Comparison of ENCODE assay signal across 8 mouse cellular contexts in the genomic region with DNA sequence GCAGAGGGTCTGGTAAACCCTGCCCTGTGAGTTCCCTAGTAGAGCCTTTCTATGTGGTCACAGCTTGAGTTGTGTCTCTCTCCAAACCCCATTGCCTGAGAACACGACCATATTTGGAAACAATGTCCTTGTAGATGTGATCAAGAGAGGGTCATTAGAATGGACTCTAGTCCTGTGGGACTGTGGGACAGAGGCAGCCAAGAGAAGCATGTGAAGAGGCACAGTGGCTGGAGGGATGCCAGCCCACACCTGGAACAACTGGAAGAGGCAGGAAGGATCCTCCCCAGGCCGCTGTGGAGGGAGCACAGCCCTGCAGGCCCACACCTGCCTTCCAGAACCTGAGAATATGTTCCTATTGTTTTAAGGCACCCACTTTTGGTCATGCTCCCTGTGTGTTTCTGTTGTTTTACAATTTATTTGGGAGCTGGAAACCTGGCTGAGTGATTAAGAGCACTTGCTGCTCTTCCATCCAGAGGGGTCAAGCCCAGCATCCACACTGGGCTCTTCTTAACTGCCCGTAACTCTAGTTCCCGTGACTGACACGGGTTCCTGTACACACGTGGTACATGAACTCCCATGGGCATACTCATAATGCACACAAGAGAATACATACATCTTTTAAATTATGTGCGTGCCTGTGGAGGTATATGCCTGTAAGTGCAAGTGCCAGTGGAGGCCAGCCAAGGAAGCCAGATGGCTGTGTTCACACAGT. TPM values are rescaled to one million over a fixed set of nuclear protein-coding genes. Genes with fewer than 3 reads are reported as not detected.
DNase-seq lines count a peak whose midpoint lies in the region; ATAC-seq and TF ChIP-seq lines count a peak whose summit lies in the region.
"Had no signal": no experiment of that assay in that cellular context is flagged by ENCODE, and none has a peak within 500 bp of the region (broad histone marks: within the 10 kb centered on the region; RNA-seq: fewer than 3 reads in every experiment).

No protein-coding gene starts in this region.

- WGBS in kidney, embryonic 15.5 days: 83% methylated on average over 7 of the region's 7 CpGs
- 75% methylated on average over 7 of the region's 7 CpGs for WGBS in limb, embryonic 14.5 days

- no peaks in the 10 kb centered on the region for H3K27me3 ChIP-seq in kidney, embryonic 15.5 days
- no peaks in the 10 kb centered on the region for H3K27me3 ChIP-seq in limb, embryonic 14.5 days (ENCODE audit: control insufficient read depth, insufficient read depth, low read length)
- H3K27me3 ChIP-seq: liver, embryonic 13.5 days had no signal

- TF ChIP-seq POLR2A in limb, embryonic 14.5 days (IDR thresholded peaks at IDR 0.05; ENCODE audit: borderline replicate concordance, extremely low read depth, insufficient read depth, insufficient read length): no peak

- H3K27ac ChIP-seq in kidney, embryonic 15.5 days: peak overlapping the region; percentile 89
- peak overlapping the region; percentile 94 for H3K27ac ChIP-seq in brown adipose tissue, adult 24 weeks (replicated peaks; ENCODE audit: low read depth, low read length)
- H3K27ac ChIP-seq in limb, embryonic 14.5 days (replicated peaks; ENCODE audit: low read depth, low read length): peak overlapping the region; percentile 76
- H3K27ac ChIP-seq: liver, embryonic 13.5 days had no signal

- ATAC-seq in kidney, embryonic 15.5 days (replicated peaks; ENCODE audit: low FRiP score): no peak
- ATAC-seq in limb, embryonic 14.5 days (ENCODE audit: low FRiP score, low read depth): no peak; the same call in 1 of the 2 replicates
- ATAC-seq in erythroblast, adult 5-6 weeks (replicated peaks; ENCODE audit: low FRiP score, poor library complexity, severe bottlenecking): no peak
- no peak for ATAC-seq in granulocyte monocyte progenitor cell, adult 5-6 weeks (replicated peaks; ENCODE audit: poor library complexity, severe bottlenecking)

- no peak overlapping the region for H3K4me3 ChIP-seq in kidney, embryonic 15.5 days (replicated peaks)
- no peak overlapping the region for H3K4me3 ChIP-seq in brown adipose tissue, adult 24 weeks (ENCODE audit: insufficient read depth, low read depth, low read length)
- no peak overlapping the region for H3K4me3 ChIP-seq in limb, embryonic 14.5 days (replicated peaks; ENCODE audit: low read length)
- H3K4me3 ChIP-seq: liver, embryonic 13.5 days had no signal

- no peak overlapping the region for H3K4me2 ChIP-seq in kidney, embryonic 15.5 days
- no peak overlapping the region for H3K4me2 ChIP-seq in limb, embryonic 14.5 days (replicated peaks; ENCODE audit: low read depth, low read length, severe bottlenecking)
- H3K4me2 ChIP-seq: liver, embryonic 13.5 days had no signal

- H3K9me3 ChIP-seq in kidney, embryonic 15.5 days (replicated peaks): no peaks in the 10 kb centered on the region
- H3K9me3 ChIP-seq in limb, embryonic 14.5 days (ENCODE audit: control insufficient read depth, low read length): no peaks in the 10 kb centered on the region
- H3K9me3 ChIP-seq: liver, embryonic 13.5 days had no signal

- H3K4me1 ChIP-seq in kidney, embryonic 15.5 days: peaks cover 29% of the 10 kb centered on the region
- peaks cover 20% of the 10 kb centered on the region for H3K4me1 ChIP-seq in brown adipose tissue, adult 24 weeks (ENCODE audit: control insufficient read depth, insufficient read depth, insufficient read length, low read length)
- peaks cover 28% of the 10 kb centered on the region for H3K4me1 ChIP-seq in limb, embryonic 14.5 days (ENCODE audit: control insufficient read depth, insufficient read depth, low read length)

- H3K36me3 ChIP-seq in kidney, embryonic 15.5 days: peaks cover 26% of the 10 kb centered on the region
- H3K36me3 ChIP-seq in limb, embryonic 14.5 days (ENCODE audit: control insufficient read depth, insufficient read depth, low read length): peaks cover 22% of the 10 kb centered on the region

- H3K9ac ChIP-seq in kidney, embryonic 15.5 days: no peak overlapping the region
- no peak overlapping the region for H3K9ac ChIP-seq in limb, embryonic 14.5 days (ENCODE audit: low read depth, low read length, severe bottlenecking)
- H3K9ac ChIP-seq: liver, embryonic 13.5 days had no signal

- no peak for DNase-seq in kidney, adult 9 months
- peak; percentile 47 to 56 for DNase-seq in cerebellum, postnatal 14 days
- DNase-seq in limb, embryonic 14.5 days (ENCODE audit: low spot score): no peak
- DNase-seq: liver, embryonic 13.5 days had no signal

RNA-seq across cellular contexts. Expression of a gene that starts 5.2 kb away (rescaled TPM):
- 16.4 and 16.5 TPM in 2 replicates for polyA plus RNA-seq in kidney, embryonic 15.5 days (2015; fragmentation: Nextera tagmentation; extraction: Ambion mirVana)
- polyA plus RNA-seq in brown adipose tissue, adult 24 weeks (2012; ENCODE audit: insufficient read depth, insufficient read length, missing spikeins): 37.2 and 41.9 TPM in 2 replicates
- 22.3 and 22.4 TPM in 2 replicates for polyA plus RNA-seq in limb, embryonic 14.5 days (2012; rRNA removed)
- 13.1 and 13.5 TPM in 2 replicates for polyA plus RNA-seq in limb, embryonic 14.5 days (2014; fragmentation: Nextera tagmentation; extraction: Ambion mirVana)
- total RNA-seq in erythroblast, adult 5-6 weeks (2015; ENCODE audit: low replicate concordance): 2.7 and 6.0 TPM in 2 replicates
- 3.6 and 14.4 TPM in 2 replicates for total RNA-seq in erythroblast, adult 5-6 weeks (2017; ENCODE audit: low replicate concordance)
- 24.9 and 27.7 TPM in 2 replicates for total RNA-seq in granulocyte monocyte progenitor cell, adult 5-6 weeks (2014; fragmentation: Nextera tagmentation)
- 38.6 and 43.6 TPM in 2 replicates for total RNA-seq in granulocyte monocyte progenitor cell, adult 5-6 weeks (2017)

RNA-seq across cellular contexts. Expression of a gene that starts 36.4 kb away (rescaled TPM):
- polyA plus RNA-seq in kidney, embryonic 15.5 days (2015; fragmentation: Nextera tagmentation; extraction: Ambion mirVana): 21.8 and 24.2 TPM in 2 replicates
- 5.5 and 7.6 TPM in 2 replicates for polyA plus RNA-seq in brown adipose tissue, adult 24 weeks (2012; ENCODE audit: insufficient read depth, insufficient read length, missing spikeins)
- polyA plus RNA-seq in limb, embryonic 14.5 days (2012; rRNA removed): 24.3 and 29.7 TPM in 2 replicates
- polyA plus RNA-seq in limb, embryonic 14.5 days (2014; fragmentation: Nextera tagmentation; extraction: Ambion mirVana): 17.7 and 19.5 TPM in 2 replicates
- total RNA-seq in erythroblast, adult 5-6 weeks (2015; ENCODE audit: low replicate concordance): 2.1 and 4.6 TPM in 2 replicates
- total RNA-seq in erythroblast, adult 5-6 weeks (2017; ENCODE audit: low replicate concordance): 1.3 and 2.7 TPM in 2 replicates
- total RNA-seq in granulocyte monocyte progenitor cell, adult 5-6 weeks (2014; fragmentation: Nextera tagmentation): 27.6 and 28.6 TPM in 2 replicates
- total RNA-seq in granulocyte monocyte progenitor cell, adult 5-6 weeks (2017): 9.3 and 12.5 TPM in 2 replicates

Comparison
In these comparisons a context has a peak if more than half of its experiments do, and no peak if none do; other contexts are left out.
1. DNase-seq: peak in cerebellum, postnatal 14 days (2 of 2); none in kidney, adult 9 months (single experiment) and limb, embryonic 14.5 days (single experiment).
2. Peak in every context shown above with its lines, with median percentiles within 50 percentile points of each other: H3K27ac ChIP-seq.